11 mouse cellular contexts compared by ENCODE assay signal in genomic region chr12:107928464-107928901, GRCm38 (mm10).
DNase-seq lines count a peak whose midpoint lies in the region; ATAC-seq and TF ChIP-seq lines count a peak whose summit lies in the region.
"Had no signal": no experiment of that assay in that cellular context is flagged by ENCODE, and none has a peak within 500 bp of the region (broad histone marks: within the 10 kb centered on the region; RNA-seq: fewer than 3 reads in every experiment).

No protein-coding gene starts in this region.

- peaks cover 52% of the 10 kb centered on the region for H3K4me1 ChIP-seq in forebrain, postnatal 0 days (ENCODE audit: insufficient read depth)
- H3K4me1 ChIP-seq in midbrain, embryonic 15.5 days = peaks cover 55% of the 10 kb centered on the region

- peak overlapping the region; percentile 83 for H3K27ac ChIP-seq in forebrain, postnatal 0 days (ENCODE audit: low read depth, low read length)
- H3K27ac ChIP-seq in midbrain, embryonic 15.5 days = peak overlapping the region; percentile 71

- ATAC-seq in frontal cortex, adult (ENCODE audit: low TSS enrichment) = 0 out of 2 replicates have a peak, but pooled peaks have one; percentile 11
- ATAC-seq in forebrain, postnatal 0 days = peak; percentile 46
- peak; percentile 74 for ATAC-seq in midbrain, embryonic 15.5 days (replicated peaks)
- ATAC-seq: Patski had no signal

- peak overlapping the region; percentile 50 for H3K4me2 ChIP-seq in forebrain, postnatal 0 days (ENCODE audit: low read depth)
- peak overlapping the region; percentile 44 for H3K4me2 ChIP-seq in midbrain, embryonic 15.5 days

- no peaks in the 10 kb centered on the region for H3K36me3 ChIP-seq in forebrain, postnatal 0 days (ENCODE audit: insufficient read depth)
- no peaks in the 10 kb centered on the region for H3K36me3 ChIP-seq in midbrain, embryonic 15.5 days (replicated peaks)

- H3K9me3 ChIP-seq in forebrain, postnatal 0 days (ENCODE audit: low read length) = no peaks in the 10 kb centered on the region
- H3K9me3 ChIP-seq in midbrain, embryonic 15.5 days = no peaks in the 10 kb centered on the region

- H3K4me3 ChIP-seq in forebrain, postnatal 0 days (ENCODE audit: low read depth, low read length) = peak overlapping the region; percentile 3; the same call in 1 of the 2 replicates
- peak overlapping the region; percentile 20; the same call in 1 of the 2 replicates for H3K4me3 ChIP-seq in midbrain, embryonic 15.5 days

- no peak for DNase-seq in frontal cortex, postnatal 14 days (ENCODE audit: low spot score in 2 of 2)
- peak; percentile 27 for DNase-seq in lung, postnatal 10 days
- no peak for DNase-seq in lung, postnatal 25 days (ENCODE audit: low spot score)
- peak; percentile 68 for DNase-seq in forebrain, postnatal 0 days
- no peak for DNase-seq in gastrocnemius, postnatal 25 days
- DNase-seq in thymus, adult 18-20 months = no peak
- DNase-seq: adrenal gland, postnatal 36 days; gastrocnemius, postnatal 36 days had no signal

- TF ChIP-seq CTCF in forebrain, postnatal 0 days (IDR thresholded peaks at IDR 0.05; ENCODE audit: low read depth) = peak; percentile 42; the same call in 1 of the 2 replicates

- WGBS in forebrain, postnatal 0 days = 9% methylated on average over 15 of the region's 15 CpGs
- WGBS in midbrain, embryonic 15.5 days = 13% methylated on average over 15 of the region's 15 CpGs

- H3K27me3 ChIP-seq in forebrain, postnatal 0 days (ENCODE audit: insufficient read depth, low read length) = no peaks in the 10 kb centered on the region
- H3K27me3 ChIP-seq in midbrain, embryonic 15.5 days (replicated peaks) = no peaks in the 10 kb centered on the region
- H3K27me3 ChIP-seq: Patski had no signal

- H3K9ac ChIP-seq in forebrain, postnatal 0 days = peak overlapping the region; percentile 45
- peak overlapping the region; percentile 25; the same call in 1 of the 2 replicates for H3K9ac ChIP-seq in midbrain, embryonic 15.5 days

Comparison
In these comparisons a context has a peak if more than half of its experiments do, and no peak if none do; other contexts are left out.
1. DNase-seq: peak in lung, postnatal 10 days (single experiment) and forebrain, postnatal 0 days (single experiment); none in frontal cortex, postnatal 14 days (0 of 2), lung, postnatal 25 days (single experiment), gastrocnemius, postnatal 25 days (single experiment) and thymus, adult 18-20 months (0 of 2).
2. ATAC-seq: peak in every context shown above with its lines; median percentile 74 in midbrain, embryonic 15.5 days; 46 in forebrain, postnatal 0 days; 11 in frontal cortex, adult.